Mouse (Mus musculus) intestine, embryonic 14.5 days (tissue): ENCODE measurements around the gene Lhx9. TPM values are rescaled to one million over a fixed set of nuclear protein-coding genes. Genes with fewer than 3 reads are reported as not detected.

Experiments
- ATAC-seq: fragments of 200-750 bp; cut with Nextera tagmentation; replicated peaks from 2 replicates; pipeline ENCODE4 v1.8.0; 2017; ENCODE audit warnings: low read depth, moderate number of reproducible peaks, moderate TSS enrichment, moderate library complexity; ENCODE audit not compliant: low FRiP score, low TSS enrichment
- DNase-seq: peaks from one replicate; pipeline ENCODE4 v3.0.0-alpha.2; 2018; ENCODE audit warnings: low spot score
- H3K27ac ChIP-seq: fragments of 300-500 bp; sonication (generic); 2 replicates; pipeline ENCODE4 v1.5.1; 2014; ENCODE audit warnings: low read depth, mild to moderate bottlenecking, control low read depth
- H3K27me3 ChIP-seq: fragments of 300-500 bp; sonication (generic); replicated peaks from 2 replicates; pipeline ENCODE4 v1.6.1; 2014; ENCODE audit warnings: low read length, control low read depth; ENCODE audit not compliant: control insufficient read depth, insufficient read depth
- H3K36me3 ChIP-seq: fragments of 300-500 bp; sonication (generic); 2 replicates; pipeline ENCODE4 v1.6.1; 2014; ENCODE audit warnings: low read length, control low read depth; ENCODE audit not compliant: control insufficient read depth, insufficient read depth
- H3K4me1 ChIP-seq: fragments of 300-500 bp; sonication (generic); replicated peaks from 2 replicates; pipeline ENCODE4 v1.6.1; 2014; ENCODE audit warnings: low read length, control low read depth, mixed read lengths; ENCODE audit not compliant: control insufficient read depth, insufficient read depth
- H3K4me2 ChIP-seq: fragments of 300-500 bp; sonication (generic); 2 replicates; pipeline ENCODE4 v1.6.1; 2014; ENCODE audit warnings: low read length
- H3K4me3 ChIP-seq: fragments of 300-500 bp; sonication (generic); 2 replicates; pipeline ENCODE4 v1.5.1; 2014; ENCODE audit warnings: low read depth, low read length, control low read depth, mixed read lengths
- H3K9ac ChIP-seq: fragments of 300-500 bp; sonication (generic); 2 replicates; pipeline ENCODE4 v1.6.1; 2014; ENCODE audit warnings: mild to moderate bottlenecking, low read length
- H3K9me3 ChIP-seq: fragments of 300-500 bp; sonication (generic); 2 replicates; pipeline ENCODE4 v1.6.1; 2016; ENCODE audit warnings: low read length, control low read depth; ENCODE audit not compliant: control insufficient read depth
- WGBS: fragments of 180-500 bp; shearing (Covaris S2); extraction: QIAGEN DNeasy Blood & Tissue Kit; methylation state at CpG from one replicate; pipeline ENCODE4 v1.1.7; 2014; 5-methylcytosine and 5-hydroxymethylcytosine counted together
- polyA plus RNA-seq: library from polyadenylated mRNA; unstranded; fragments of >200 nt; fragmentation: Nextera tagmentation; extraction: Ambion mirVana; gene quantifications from 2 replicates; pipeline ENCODE4 v1.2.1, GENCODE M21; 2014

Lhx9 gene
- polyA plus RNA-seq, 1 experiment from 2014 or later: 0.05 TPM

DNA sequence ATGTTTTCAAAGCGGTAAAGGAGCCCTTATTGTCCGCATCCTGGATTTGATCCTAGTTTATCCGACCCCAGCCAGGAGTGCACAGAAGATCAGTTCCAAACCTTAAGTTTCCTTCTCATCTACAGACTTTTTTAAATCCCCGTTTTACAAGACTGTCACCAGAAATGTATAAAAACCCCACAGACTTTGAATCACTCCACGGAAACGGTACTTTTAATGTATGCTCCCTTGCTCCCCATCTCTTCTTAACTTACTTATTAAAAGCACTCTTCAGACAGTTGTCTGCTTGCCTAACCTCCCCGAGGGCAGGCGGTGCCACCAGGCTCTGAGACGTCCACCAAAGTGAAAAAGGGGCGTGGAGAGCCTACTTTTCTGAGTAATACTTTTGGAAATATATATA, 5.6 kb downstream of the Lhx9 start:
- peak; percentile 63 for DNase-seq
- no peaks in the 10 kb centered on the region for H3K36me3 ChIP-seq
- no peak overlapping the region for H3K4me2 ChIP-seq
- no peak for ATAC-seq
- H3K9ac ChIP-seq: no peak overlapping the region
- peaks cover 94% of the 10 kb centered on the region for H3K27me3 ChIP-seq
- H3K9me3 ChIP-seq: no peaks in the 10 kb centered on the region
- H3K4me1 ChIP-seq: 0 out of 2 replicates have a peak, but pooled peaks cover 6% of the 10 kb centered on the region
- H3K4me3 ChIP-seq: no peak overlapping the region
- H3K27ac ChIP-seq: no peak overlapping the region
- WGBS: 3% methylated on average over 10 of the region's 10 CpGs

DNA sequence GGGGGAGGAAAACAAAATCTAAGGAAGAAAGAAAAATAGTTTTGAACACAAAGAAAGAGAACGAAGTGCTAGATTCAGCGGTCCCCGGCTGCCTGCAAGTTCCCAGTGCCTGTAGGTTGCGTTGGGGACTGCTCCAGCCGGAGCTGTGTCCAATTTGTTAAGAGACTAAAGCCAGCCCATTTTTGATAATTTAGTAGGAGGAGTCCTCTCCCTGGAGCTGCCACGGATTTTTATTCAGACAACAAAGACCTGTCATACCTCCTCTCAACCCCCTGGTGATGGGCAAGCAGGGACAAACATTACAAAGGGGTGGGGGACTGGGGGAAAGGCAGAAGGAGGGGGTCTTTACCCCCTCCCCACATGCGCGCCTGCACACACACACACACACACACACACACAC, 6.1 kb downstream of the Lhx9 start:
- 0% methylated on average over 8 of the region's 8 CpGs for WGBS
- Histone ChIP-seq H3K9me3 (no peaks in the 10 kb centered on the region), H3K36me3 (no peaks in the 10 kb centered on the region), H3K4me1 (0 out of 2 replicates have a peak, but pooled peaks cover 5% of the 10 kb centered on the region), H3K27ac (no peak overlapping the region), H3K4me2 (peak overlapping the region; percentile 40), H3K27me3 (peaks cover 95% of the 10 kb centered on the region), H3K4me3 (peak overlapping the region; percentile 8; the same call in 1 of the 2 replicates), H3K9ac (no peak overlapping the region)
- DNase-seq (peak; percentile 74), ATAC-seq (no peak)

DNA sequence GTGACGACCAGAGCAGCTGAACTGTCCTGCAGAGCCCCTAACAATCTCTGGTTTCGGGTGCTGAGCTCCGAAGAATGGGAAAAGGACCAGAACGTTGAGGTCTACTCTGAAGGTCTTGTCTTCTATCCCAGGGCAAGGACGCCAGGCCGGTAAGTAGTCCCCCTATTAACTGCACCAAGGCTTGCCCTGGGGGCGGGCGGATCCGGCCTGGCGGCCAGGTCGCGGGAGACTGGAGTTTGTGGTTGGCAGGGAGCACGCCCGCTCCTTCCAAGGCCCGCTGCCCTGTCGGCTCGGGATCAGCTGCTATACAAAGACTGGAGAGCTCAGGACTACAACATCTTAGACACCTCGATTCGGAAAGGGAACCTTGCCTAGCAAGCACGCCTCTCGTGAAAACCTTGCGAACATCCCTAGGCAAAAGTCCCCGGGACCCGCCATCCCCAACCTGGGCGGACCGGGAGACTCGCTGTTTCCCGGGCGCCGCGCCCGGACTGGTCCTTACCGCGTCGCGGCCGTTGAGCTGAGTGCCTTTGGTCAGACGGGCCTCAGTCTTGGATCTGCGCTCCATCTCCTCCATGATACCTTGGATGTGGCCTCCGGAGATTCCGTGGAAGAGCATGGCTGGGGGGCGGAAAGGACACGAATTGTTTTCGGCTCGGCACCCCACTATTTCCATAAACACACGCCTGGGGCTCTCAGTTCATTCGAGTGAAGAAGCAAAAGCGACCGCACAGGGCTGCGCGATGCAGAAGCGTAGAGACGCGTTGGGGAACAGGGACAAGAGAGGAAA, 6.9 kb downstream of the Lhx9 start:
- Histone ChIP-seq H3K27ac (no peak overlapping the region), H3K4me1 (0 out of 2 replicates have a peak, but pooled peaks cover 3% of the 10 kb centered on the region), H3K4me2 (peak overlapping the region; percentile 40), H3K36me3 (no peaks in the 10 kb centered on the region), H3K4me3 (peak overlapping the region; percentile 23), H3K9ac (no peak overlapping the region), H3K9me3 (no peaks in the 10 kb centered on the region), H3K27me3 (peaks cover 95% of the 10 kb centered on the region)
- peak; percentile 90 for DNase-seq
- WGBS: 1% methylated on average over 54 of the region's 54 CpGs
- no peak for ATAC-seq

DNA sequence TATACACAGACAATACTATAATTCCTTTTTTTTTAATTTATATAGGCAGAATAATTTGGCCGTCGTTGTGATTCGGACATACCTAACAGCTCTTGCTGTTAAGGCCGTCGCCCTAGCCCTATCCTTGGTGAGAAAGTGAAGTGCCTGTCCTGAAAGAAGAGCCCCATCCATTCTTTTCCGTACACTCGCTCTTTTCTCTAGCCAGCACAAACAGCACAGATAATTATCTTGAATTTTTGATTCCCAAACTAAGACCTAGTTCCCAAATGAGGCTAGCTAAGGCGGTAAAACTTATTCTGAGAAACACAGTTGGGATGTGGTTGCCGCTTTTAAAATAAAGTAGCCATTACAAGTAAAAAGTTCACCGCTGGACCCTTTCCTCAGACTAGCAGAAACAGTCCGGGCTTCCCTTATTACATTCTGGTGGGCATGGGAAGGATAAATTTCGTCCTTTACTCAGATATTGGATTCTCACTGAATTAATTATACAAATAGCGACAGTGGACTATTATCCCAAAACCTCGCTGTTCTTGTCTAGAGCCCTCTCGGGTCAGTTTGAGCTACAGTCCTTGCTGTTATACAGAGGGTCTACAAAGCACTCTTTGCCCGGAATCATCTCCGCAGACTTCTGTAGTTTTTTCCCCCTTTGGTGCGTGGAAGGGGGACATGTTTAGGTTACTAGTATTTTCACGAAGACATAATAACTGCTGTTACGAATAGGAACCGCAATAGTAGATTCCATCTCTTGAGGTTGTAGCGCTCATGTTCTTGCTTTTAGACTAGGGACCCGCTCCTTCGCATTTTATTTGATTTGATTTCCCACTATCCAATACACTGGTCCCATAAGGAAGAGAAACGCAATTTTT, 7.7 kb downstream of the Lhx9 start:
- Histone ChIP-seq H3K9me3 (no peaks in the 10 kb centered on the region), H3K27me3 (peaks cover 95% of the 10 kb centered on the region), H3K27ac (no peak overlapping the region), H3K9ac (no peak overlapping the region), H3K4me2 (no peak overlapping the region; the same call in 1 of the 2 replicates), H3K4me3 (0 out of 2 replicates have a peak overlapping the region, but pooled peaks have one; percentile 23), H3K4me1 (0 out of 2 replicates have a peak, but pooled peaks cover 3% of the 10 kb centered on the region), H3K36me3 (no peaks in the 10 kb centered on the region)
- ATAC-seq (no peak), DNase-seq (peak; percentile 64)
- WGBS: 5% methylated on average over 25 of the region's 25 CpGs

DNA sequence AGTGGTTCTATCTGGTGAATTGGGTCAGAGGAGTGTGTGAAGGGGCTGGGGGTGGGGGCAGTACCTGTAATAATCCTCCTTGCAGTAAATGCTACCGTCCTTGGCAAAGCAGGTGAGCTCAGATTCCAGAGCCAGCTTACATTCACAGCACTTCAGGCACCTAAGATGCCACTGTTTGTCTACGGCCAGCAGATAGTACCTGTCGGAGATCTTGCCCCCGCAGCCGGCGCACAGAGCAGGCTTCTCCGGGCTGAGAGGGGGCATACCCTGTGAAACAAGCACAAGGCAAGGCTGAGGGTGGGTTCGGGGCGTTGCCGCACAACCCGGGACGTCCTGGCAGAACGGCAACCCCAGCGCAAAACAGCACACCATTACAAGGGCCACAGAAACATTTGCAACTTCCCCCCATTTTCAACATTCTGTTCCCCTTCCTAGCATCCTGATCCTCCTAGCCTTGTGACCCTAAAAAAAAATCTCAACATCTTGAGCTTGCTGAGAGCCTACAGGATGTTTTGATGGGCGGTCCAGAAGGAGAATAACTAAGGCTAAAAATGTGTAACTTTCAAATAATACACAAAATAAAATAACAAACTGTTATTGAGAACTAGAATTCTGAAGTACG, 8.5 kb downstream of the Lhx9 start:
- H3K9me3 ChIP-seq: no peaks in the 10 kb centered on the region
- no peak overlapping the region for H3K9ac ChIP-seq
- 0 out of 2 replicates have a peak, but pooled peaks cover 3% of the 10 kb centered on the region for H3K4me1 ChIP-seq
- H3K27ac ChIP-seq: no peak overlapping the region
- H3K36me3 ChIP-seq: no peaks in the 10 kb centered on the region
- H3K27me3 ChIP-seq: peaks cover 95% of the 10 kb centered on the region
- DNase-seq (peak; percentile 69), ATAC-seq (no peak)
- no peak overlapping the region for H3K4me2 ChIP-seq
- 7% methylated on average over 16 of the region's 16 CpGs for WGBS
- H3K4me3 ChIP-seq: no peak overlapping the region

DNA sequence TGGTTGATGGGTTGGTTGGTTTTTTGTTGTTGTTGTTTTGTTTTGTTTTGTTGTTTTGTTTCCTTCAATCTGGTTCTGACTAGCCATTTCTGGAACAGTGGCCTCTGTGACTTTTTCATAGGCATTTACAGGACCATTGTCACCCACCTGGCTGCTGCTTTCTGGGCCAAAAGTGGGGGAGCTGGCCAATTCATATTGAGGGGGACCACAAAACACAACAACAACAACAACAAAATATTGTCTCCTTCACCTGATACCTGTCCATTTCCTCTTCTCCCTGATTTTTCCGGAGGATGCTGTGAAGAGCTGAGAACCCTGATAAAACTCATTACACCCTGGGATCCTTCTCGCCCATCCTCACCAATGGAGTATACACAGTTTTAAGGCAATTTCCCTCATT, 9.1 kb downstream of the Lhx9 start:
- Histone ChIP-seq H3K27me3 (peaks cover 95% of the 10 kb centered on the region), H3K4me3 (no peak overlapping the region), H3K27ac (no peak overlapping the region), H3K4me1 (0 out of 2 replicates have a peak, but pooled peaks cover 3% of the 10 kb centered on the region), H3K4me2 (no peak overlapping the region), H3K9ac (no peak overlapping the region), H3K9me3 (no peaks in the 10 kb centered on the region), H3K36me3 (no peaks in the 10 kb centered on the region)
- 8% methylated on average over 2 of the region's 2 CpGs for WGBS
- no peak for ATAC-seq
- no peak for DNase-seq

DNA sequence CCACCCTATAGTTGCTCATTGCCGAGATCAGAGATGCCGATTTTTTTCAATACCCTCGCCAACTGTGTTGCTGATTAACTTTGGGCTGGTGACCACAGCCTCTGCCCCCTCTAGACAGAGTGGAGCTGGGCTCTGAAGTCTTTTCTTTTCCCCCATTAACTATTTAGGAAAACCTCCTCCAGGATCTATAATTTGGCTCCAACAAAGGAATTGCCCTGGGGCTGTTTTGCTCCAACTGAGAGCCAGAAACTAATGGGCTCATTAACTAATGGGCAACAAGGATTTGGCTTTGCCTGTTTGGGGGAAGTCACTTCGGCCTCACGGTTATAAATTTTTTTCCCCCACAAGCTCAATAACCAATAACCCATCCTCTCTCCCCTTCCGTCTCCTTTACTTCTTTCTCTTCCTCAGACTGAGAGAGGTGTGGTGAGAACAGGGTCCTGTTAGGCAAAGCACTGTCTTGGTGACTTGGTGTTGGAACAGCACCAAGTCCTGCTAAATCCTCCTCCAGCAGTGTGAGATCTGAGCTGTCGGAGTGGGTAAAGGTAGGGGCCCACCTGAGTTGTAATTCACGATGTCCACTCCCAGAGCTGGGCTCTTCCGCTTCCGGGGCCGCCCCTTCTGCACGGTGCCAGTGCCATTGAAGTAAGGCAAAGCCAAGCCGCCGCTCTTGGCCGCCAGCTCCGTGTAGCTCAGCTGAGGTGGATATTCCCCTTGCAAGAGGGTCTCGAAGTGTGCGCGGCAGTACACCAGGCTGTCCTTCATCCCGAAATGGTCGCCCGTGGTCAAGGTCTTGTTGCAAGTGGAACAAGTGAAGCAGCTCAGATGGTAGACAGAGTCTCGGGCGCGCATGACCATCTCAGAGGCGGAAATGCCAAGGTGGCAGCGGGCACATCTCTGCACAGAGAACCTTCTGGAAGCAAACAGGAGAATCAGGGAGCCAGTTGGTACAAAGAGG, 10.3 kb downstream of the Lhx9 start:
- H3K4me3 ChIP-seq: 0 out of 2 replicates have a peak overlapping the region, but pooled peaks have one; percentile 0
- no peaks in the 10 kb centered on the region for H3K9me3 ChIP-seq
- peak; percentile 69 for DNase-seq
- no peak overlapping the region for H3K9ac ChIP-seq
- H3K27ac ChIP-seq: no peak overlapping the region
- 0 out of 2 replicates have a peak, but pooled peaks have one; percentile 17 for ATAC-seq
- 11% methylated on average over 27 of the region's 27 CpGs for WGBS
- H3K4me1 ChIP-seq: no peaks in the 10 kb centered on the region
- H3K27me3 ChIP-seq: peaks cover 94% of the 10 kb centered on the region
- no peaks in the 10 kb centered on the region for H3K36me3 ChIP-seq
- peak overlapping the region; percentile 25 for H3K4me2 ChIP-seq
